Mouse (Mus musculus): ENCODE results near the gene Ccdc114. TPM values are rescaled to one million over a fixed set of nuclear protein-coding genes. Genes with fewer than 3 reads are reported as not detected.
"Not testable (repeated sequence)": the region's sequence is repeated elsewhere in the genome, so short reads cannot be mapped to it uniquely, and the experiment has no call there.

Ccdc114 gene
- 1 to 10 TPM in 3 of 4 experiments, under 1 TPM in 1; 0.66 to 1.4 (median 1.2) TPM for total RNA-seq (2022)

DNA sequence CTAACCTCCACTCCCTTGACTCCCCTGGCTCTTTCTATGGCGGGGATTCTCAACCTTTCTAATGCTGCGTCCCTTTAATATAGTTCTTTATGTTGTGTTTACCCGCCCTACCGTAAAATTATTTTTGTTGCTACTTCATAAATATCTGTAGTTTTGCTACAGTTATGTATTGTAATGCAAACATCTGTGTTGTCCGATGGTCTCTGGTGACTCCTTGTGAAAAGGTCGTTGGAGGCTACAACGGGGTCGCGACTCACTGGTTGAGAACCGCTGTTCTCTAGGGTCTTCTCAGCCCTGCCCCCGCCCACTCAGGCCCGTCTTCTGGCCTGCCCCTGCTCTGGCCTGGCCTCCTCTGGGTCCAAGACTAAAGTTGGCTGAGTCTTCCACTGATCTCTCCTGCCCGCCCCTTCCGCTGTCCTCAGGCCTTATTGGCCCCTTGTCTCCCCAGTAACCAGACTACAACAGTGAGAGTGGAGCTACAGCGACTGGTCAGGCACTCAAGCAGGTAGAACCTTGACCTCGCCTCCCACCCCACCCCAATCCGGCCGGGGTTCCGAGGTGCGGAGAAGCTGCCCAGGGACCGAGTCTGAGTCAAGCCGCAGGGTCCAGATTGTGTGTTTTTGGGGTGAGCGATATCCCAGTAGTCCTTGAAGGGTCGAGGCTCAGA lies at the start of gene Ccdc114:
Ccdc114 (plus strand) TSS at position 311 of the 667 bp plus-strand sequence.
- peak; percentile 91 for DNase-seq (ENCODE audit: low spot score)

DNA sequence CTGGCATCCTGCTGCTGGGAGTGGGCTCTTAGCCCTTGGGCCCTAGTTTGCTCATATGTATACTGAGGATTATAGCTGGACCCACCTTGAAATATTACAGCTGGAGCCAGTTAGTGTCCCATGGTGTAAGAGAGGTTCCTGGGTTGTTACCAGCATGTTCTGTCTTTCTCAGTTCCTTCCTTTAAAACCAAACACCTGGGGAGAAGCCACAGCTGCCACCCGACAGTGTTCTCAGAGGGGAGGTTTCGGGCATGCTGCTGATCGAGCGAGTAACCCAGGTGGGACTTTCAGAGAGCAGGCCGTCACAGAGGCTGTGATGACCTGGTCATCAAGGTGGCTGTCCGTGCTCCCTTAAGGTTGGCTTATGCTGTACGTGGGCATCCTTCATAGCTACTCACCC lies 47.0 kb upstream of the Ccdc114 start:
- DNase-seq (ENCODE audit: low spot score), result no peak

DNA sequence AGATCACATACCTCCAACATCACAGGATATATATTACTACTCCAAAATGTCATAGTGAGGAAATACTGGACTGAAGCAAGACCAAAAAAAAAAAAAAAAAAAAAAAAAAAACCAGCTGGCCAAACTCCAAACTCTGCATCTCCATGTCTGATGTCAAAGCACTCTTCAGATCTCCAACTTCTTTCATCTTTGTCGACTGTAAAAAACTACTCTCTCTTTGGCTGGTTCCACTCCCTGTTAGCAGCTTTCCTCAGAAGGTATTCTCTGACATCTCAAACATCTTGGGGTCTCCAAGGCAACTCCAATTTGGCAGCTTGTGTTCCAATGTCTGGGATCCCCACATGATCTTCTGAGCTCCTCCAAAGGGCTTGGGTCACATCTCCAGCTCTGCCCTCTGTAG lies 45.6 kb upstream of the Ccdc114 start, which contains the start of gene Grin2d:
Grin2d (minus strand) TSS at position 101 of the 400 bp plus-strand sequence.
- DNase-seq (ENCODE audit: low spot score), result not testable (repeated sequence)

DNA sequence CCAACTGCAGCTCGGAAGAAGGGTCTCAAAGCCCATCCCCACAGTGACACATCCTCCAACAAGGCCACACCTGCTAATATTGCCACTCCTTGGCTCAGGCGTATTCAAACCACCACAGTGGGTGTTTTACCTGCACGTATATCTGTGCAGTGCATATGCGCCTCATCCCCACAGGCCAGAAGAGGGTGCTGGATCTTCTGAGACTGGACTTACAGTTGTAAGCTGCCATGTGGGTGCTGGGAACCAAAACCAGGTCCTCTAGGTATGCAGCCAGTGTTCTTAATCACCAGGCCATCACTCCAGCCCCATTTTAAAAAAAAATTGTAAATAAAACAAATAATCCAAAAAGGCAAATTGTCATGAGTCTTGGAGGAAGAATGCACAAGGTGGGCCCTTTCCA lies 43.3 kb upstream of the Ccdc114 start:
- DNase-seq (ENCODE audit: low spot score), result no peak

DNA sequence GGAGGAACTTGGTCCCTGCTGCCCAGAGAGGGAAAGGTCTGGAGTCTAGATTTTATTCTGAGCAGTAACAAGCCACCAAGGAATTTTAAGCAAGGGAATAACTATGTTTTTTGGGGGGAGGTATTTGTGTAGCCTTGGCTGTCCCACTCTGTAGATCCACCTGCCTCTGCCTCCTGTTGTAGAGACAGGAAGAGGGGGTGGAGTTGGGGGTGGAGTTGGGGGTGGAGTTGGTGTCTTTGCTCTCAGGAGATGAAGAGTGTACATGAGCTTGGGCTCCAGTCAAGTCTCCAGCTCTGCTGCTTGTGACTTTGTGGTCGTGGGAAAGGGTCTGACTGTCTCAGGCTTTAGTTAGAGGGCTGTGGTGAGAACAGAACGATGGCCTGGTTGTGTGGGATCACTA lies 42.9 kb upstream of the Ccdc114 start:
- no peak for DNase-seq (ENCODE audit: low spot score)

DNA sequence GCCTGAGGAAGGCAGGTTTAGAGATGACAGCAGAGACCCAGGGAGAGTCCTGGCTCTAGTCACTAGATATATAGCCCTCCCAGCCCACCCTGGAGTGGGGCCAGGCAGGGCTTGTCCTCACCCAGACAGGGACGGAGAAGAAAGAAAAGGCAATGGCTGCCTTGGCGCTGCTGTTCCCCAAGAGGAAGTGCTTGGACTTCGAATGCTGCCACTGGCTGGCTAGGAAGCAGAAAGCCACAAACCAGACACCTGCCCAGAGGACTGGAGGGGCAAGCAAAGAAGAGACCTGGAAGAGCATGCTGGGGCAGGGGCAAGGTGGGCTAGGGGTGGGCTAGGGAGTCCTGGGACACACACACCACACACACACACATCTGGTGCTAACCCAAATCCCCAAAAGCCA lies 36.6 kb upstream of the Ccdc114 start:
- DNase-seq (ENCODE audit: low spot score), result no peak

DNA sequence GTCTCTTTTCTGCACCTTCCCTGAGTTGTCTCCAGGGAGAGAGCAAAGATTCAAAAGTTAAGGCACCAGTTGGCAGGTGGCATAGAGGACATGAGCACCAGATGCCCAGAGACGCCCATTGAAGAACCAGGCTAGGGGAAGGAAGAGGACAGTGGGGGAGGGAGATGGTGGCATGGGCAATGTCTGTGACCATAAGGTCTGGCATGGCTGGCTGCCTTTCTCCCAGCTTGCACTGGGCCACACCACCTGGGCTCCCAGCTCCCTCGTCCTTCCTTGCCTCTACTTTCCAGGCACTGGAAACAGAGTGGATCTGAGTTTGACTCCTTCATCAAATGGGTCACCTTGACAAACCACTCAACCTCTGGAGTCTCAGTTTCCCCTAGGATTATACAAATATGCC lies 31.2 kb upstream of the Ccdc114 start:
- DNase-seq (ENCODE audit: low spot score), result no peak

DNA sequence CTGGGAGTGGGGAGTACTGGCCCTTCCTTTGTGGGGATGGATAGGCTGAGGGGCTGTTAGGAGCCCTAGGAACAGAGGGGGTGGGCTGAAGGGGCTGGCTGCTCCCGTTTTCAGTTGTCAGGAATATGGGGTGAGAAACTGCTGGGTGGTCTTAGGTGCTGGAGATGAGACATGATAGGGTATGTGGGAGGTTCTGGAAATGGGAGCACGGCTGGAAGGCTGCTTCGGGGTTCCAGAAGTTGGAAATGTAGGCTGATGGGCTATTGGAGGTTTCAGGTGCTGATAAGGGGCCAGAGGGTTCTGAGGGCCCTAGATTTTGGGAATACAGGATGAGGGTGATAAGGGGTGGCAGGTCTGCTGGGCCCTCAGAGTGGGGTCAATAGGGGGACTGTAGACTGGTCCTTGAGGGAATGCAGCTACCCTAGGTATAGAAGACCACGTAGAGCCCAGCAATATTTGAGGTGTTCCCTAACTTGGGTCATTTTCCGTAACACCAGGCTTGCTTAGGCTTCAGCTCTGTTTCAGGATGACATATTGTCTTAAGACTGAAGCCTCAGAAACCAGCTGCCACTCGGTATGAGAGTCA lies 27.8 kb upstream of the Ccdc114 start:
- DNase-seq (ENCODE audit: low spot score), result no peak

DNA sequence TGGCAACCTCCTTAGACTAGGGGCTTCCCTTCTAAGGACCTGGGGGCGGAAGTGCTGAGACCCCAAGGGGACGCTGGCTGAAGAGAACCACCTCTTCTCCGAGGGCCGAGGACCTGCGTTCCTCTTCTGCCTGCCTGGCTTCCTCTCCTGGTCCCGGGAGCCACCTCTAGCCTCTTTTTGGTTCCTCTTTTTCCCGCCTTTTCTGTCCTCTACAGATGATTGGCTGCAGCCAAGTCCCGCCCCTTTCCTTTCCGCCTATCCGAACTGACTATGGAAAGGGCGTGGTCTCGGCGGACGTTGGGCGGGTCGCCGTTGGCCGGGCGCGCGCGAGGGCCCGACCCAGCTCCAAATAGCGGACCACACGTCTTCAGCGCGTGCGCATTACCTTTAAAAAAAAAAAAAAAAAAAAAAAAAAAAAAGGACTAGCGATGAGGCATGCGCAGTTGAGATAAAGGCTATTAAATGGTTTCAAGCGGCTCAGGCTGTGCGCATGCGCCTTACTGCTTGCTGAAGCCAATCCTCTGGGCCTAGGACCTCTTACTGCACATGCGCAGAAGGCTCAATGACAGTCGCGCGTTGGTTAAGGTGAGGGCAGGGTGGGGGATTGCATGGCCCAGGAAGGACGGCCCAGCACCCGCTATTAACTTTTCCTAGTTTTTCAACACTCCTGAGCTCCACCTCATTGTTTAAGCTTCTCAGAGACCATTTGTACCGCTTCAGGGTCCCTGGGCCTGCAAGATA lies 27.2 kb upstream of the Ccdc114 start, which contains the start of the genes Syngr4 and Tmem143:
Syngr4 (minus strand) TSS at position 198 of the 741 bp plus-strand sequence.
Tmem143 (plus strand) TSS at position 425 of the 741 bp plus-strand sequence.
- DNase-seq (ENCODE audit: low spot score), result peak; percentile 97

DNA sequence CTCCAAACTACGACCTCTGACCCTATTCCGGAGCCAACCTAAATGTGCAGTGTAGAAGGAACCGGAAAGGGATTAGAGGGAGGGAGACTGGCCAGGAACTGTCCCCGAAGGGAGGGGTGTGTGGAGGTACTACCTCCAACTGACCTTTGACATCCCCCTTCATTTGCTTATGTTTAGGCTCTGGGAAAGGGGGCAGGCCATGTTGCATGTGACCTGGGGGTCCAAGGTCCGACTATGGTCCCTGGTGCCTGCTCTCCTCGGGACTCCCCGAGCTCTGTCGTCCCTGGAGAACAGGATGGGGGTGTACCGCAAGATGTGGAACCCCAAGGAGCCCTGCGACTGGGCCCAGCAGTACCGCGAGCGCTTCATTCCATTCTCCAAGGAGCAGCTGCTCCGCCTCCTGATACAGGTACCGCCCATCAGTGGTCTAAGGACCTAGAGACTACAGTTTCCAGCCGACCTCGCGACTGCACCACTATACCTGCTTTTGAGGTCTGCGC lies 26.6 kb upstream of the Ccdc114 start:
- no peak for DNase-seq (ENCODE audit: low spot score)

DNA sequence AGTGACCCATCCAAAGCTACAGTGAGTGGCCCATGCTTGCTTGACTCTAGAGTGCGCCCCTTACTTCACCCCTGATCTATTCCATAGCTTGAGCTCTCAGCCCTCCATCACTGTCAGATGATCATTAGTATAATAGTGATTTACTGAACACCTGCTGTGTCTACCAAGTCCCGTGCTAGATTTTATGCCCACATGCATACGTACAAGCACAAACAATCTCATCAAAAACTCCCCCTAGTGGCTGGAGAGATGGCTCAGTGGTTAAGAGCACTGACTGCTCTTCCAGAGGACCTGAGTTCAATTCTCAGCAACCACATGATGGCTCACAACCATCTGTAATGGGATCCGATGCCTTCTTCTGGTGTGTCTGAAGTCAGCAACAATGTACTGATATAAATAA lies 25.7 kb upstream of the Ccdc114 start:
- peak; percentile 21 for DNase-seq (ENCODE audit: low spot score)

DNA sequence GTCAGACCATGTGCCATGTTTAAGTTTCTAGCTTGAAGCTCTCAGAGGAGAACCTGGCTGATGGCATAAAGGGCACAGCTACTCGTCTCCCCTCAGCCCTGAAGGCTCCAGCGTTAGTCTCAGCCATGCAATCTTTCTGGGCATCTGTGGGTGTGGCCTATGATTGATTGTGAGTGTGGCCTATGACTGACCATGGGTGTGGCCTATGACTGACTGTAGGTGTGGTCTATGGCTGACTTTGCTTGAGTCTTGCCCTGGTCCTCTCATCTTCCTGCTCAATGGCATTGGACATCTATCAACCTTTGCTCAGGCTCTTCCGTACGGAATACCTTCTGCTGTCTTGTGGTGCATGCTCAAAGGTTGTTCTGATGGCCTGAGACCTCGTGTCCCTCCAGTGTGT lies 22.3 kb upstream of the Ccdc114 start:
- no peak for DNase-seq (ENCODE audit: low spot score)

DNA sequence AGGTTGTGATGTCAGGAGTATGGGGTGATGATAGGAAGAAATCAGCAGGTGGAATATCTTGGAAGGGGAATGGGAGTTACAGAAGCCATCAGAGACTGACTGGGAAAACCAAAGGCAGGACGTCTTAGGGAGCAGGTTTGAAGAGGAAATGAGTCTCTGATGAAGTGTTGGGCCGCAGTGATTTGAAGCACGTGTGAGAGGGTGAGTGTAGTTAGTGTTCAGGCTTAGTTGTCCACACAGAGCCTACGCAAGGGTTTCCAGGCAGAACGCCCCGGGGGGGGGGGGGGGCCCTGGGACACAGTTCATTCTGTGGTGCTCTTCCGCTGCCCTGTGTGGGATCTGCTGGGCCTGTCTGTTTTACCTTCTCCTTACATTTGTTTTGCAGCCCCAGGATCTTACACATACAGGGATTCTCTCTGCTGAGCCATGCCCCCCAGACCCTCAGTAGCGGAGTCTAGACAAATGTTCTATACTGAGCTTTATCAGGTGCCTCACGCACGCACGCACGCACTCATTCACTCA lies 21.3 kb upstream of the Ccdc114 start:
- no peak for DNase-seq (ENCODE audit: low spot score)

DNA sequence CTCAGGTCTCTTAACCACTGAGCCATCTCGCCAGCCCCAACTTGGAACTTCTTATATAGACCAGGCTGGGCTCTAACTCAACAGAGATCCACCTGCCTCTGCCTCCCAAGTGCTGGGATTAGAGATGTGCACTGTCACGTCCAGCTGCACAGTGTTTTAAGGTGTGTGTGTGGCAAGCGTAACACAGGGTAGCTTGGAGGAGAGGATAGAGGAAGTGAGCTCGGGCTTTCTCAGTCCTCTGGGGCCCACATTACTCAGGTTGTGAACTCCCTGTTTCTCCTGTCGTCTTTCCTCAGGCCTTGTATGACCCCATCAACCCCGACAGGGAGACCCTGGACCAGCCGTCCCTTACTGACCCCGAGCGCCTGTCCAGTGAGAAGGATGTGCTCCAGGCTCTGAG lies 17.2 kb upstream of the Ccdc114 start:
- DNase-seq (ENCODE audit: low spot score), result no peak

DNA sequence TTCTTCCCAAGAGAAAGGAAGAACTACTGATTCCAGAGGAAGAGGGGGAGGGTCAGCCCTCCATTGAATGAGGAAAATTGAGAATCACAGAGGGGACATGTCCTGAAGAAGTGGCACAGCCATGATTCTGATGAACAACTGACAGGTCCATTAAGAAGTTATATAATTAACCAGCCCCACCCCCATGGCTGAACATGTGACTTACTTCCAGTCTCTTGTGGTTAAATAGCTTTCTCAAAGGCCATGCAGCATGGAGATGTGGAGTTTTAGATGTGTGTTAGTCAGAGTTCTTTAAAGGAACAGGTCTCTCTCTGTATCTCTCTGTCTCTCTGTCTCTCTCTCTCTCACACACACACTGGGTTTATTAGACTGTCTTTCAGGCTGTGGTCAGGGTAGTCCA lies 15.5 kb upstream of the Ccdc114 start:
- no peak for DNase-seq (ENCODE audit: low spot score)

DNA sequence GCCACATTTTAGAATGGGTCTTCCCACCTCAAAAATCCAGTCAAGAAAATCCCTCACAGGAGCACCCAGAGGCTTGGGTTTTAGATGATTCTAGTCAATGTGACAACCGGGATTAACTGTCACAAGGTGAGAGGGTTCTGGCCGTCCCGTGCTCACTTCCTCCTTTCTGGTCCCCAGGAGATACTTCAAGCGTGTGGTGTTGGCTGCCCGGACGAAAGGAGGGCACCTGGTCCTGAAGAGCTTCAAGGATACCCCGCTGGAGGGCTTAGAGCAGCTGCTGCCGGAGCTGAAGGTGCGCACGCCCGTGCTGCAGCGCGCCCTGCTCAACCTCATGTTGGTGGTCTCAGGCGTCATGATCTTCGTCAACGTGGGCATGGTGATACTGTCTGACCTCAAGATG lies 14.7 kb upstream of the Ccdc114 start:
- no peak for DNase-seq (ENCODE audit: low spot score)

DNA sequence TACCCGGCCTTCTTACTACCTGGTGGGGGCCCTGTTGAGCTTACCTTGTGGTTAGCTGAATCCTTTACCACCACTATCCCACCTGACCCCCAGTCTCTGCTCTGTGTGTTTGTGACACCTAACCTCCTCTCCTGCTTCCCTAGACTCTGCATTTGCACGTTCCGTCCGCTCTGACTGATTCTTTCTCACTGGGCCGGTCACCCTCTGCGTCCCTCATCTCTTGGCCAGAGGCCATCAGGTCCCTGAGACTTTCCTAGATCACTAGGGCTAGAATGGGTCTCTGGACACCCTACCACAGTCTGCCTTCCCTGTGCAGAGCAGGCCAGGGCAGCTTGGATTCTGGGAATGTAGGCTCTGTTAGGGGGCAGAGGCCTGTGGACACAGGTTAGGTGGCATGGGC lies 9.8 kb upstream of the Ccdc114 start:
- DNase-seq (ENCODE audit: low spot score), result no peak

DNA sequence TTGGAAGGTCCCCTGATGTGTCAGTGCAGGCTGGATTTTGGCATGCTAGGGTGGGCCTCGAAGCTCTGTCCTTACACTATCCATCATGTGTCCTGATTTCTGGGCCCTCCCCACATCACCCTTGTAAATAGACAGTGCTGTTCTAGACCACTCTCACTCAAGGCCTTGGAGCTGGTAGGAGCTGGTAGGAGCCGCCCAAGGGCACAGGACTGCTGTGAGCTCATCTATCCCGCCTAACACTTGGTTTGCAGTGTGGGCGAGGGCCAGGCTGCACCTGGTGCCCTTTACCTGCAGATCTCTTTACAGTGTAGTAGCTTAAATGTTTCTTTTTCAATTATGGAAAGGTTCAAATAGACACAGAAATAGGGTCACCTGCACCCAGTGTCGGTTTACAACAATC lies 8.9 kb upstream of the Ccdc114 start:
- no peak for DNase-seq (ENCODE audit: low spot score)

DNA sequence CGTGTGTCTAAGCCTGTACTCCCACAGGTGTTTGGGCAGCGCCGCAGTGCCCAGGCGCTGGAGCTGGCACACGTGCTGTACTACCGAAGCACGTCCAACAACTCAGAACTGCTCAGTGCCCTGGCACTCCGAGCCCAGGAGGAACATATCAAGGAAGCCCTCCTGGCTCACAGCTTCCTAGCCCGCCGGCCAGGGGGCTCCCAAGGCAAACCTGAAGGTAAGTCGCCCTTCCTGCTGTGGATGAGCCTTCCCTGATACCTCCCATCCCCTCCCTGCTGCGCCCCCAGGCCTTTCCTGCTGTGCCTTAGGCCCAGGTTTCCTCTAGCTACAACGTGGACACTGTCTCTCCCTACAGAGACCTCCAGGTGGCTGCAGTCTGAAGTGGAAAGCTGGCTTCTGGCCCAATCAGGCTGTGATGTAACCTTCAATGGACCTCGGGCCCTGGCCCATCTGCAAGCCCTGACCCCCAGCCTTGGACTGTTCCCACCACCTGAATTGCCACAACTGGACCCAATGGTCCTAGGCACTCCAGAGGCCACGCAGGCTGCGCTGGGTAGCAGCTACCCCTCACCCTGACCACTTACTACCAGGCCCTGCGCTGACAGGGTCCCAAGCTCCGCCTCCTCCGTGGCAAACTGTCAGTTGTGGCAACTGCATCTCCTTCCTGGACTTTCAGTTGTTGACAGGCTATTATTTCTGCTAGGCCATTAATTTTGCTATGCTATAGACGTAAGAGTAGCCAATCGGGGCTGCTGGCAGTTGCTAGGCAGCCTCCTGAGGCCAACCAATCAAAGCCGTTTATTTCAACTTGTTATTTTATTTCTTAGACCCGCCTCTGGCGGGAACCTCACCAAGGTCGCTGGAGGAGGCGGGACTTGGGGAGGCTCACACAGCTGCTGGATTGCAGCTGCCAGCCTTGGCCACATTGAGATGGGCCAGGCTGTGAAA lies 7.5 kb upstream of the Ccdc114 start:
- DNase-seq (ENCODE audit: low spot score), result peak; percentile 77

DNA sequence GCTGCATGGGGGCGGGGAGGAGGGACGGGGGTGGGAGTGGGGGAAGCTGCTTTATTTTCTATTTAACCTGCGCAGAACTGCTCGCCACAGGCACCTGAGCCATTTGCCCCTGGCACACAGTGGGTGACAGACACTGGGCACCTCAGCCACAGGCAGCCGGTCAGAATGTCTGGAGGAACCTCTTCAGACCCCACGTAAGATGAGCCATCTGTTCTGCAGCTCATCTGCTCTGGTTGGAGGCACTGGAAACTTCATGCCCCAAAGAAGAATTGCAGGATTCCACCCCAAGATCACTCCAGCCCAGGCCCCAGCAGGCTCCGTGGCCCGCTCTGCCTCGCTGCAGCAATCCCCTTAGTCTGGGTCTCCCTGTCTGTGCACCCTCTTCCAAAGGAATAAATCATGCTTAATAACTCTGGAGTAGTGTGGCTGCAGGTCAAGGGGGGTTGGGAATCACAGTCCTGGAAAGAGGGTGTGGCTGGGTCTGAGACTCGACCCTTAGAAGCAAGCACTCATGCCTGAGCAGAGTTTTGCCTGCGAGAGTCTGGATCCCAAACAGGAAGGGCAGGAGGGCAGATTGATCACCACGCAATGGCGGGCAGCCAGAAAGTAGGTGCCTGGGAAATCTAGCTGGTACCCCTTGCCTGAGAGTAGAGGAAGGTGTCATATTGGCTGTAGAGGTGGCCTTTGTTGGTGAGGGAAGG lies 6.7 kb upstream of the Ccdc114 start:
- DNase-seq (ENCODE audit: low spot score), result no peak
